Mouse (Mus musculus): Measurements from ENCODE around the gene Gm17660.

DNA sequence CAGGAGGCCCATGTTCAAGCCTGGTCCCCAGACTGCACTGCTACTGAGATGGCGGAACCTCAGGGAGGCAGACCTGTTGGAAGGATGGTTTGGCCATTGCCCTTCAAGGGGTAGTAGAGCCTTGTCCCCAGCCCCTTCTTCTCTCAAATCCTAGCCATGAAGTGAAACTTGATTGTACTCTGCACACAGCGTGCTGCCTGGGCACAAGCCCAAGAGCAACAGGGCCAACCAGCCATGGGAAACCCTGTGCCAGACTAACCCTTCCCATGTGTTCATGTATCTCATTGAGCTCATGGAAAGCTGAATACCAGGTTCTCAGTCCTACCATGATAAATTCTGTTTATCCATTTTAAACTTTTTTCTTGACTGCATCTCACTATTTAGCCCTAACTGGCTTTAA, 34.5 kb downstream of the Gm17660 start:
- TF ChIP-seq CTCF (IDR thresholded peaks at IDR 0.05; ENCODE audit: borderline replicate concordance, insufficient read depth, low read depth, low read length) (no peak), POLR2A (IDR thresholded peaks at IDR 0.05; ENCODE audit: borderline replicate concordance, insufficient read depth, low read length) (no peak)
